Mouse (Mus musculus) kidney, adult 2 months (tissue): Measurements from ENCODE around the gene Msi2.

Experiments used
- CTCF ChIP-seq: fragments of 200-500 bp; conservative IDR thresholded peaks from 2 replicates; pipeline ENCODE4 v1.5.1; 2011; ENCODE audit warnings: low read depth, mild to moderate bottlenecking, control low read depth, low read length, moderate library complexity, mixed read lengths; ENCODE audit not compliant: insufficient read depth, insufficient read length
- POLR2A ChIP-seq: fragments of 200-500 bp; IDR thresholded peaks from one replicate; pipeline ENCODE4 v1.6.1; 2011; ENCODE audit warnings: low read depth, low read length, control low read depth

GRCm38 (mm10) chr11:88578700-88579099 is 139.6 kb downstream of the Msi2 start:
- no peak for TF ChIP-seq POLR2A
- TF ChIP-seq CTCF = no peak
